Mouse (Mus musculus) urinary bladder, postnatal 14 days (tissue): ENCODE measurements around the gene Tmem51.
"Not testable (repeated sequence)": the region's sequence is repeated elsewhere in the genome, so short reads cannot be mapped to it uniquely, and the experiment has no call there.

Experiments
- DNase-seq: peaks from one replicate; pipeline ENCODE4 v3.0.0; 2021; ENCODE audit warnings: low spot score

Tmem51 gene

DNA sequence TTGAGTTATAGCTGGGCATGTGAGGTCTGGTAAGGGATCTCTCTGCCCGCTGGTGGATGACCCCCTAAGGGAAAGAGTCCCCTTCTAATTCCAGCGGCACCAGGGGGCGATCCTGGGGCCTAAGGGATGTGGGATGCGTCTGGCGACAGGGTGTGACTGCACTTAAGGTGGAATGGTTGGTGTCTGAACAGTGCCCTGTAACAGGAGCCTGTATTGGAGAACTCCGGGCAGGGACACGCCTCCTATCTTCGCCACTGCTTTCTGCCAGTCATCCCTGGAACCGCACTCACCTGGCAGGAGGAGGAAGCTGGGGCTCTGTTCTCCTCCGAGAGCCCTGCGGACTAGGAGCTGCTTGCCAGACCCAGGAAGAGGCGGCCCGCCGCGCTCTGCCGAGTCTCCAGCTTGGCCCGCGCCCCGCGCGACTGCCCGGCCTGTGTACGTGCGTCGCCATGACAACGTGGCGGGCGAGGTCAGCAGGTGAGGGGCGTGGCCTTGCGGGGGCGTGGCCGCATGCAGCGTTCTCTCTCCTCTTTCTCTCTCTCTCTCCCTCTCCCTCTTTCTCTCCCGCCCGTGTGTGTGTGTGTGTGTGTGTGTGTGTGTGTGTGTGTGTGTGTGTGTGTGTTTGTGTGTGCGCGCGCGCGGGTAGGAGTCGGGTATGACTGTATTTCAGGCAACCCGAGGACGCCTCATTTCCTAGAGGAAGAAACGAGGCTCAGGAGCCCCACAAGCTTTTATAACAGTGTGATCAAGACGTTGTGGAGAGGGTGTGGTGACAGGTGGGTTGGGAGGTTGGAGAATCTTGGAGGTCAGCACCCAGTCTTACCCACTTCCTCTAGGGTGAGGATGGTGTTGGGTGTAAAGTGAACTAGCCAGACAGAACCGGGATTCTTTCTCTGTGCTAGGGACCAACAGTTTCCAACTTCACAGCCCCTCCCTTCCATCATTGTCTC is 69.2 kb downstream of the Tmem51 start, which contains the start of gene Fhad1:
Gene Fhad1, minus strand, starts transcription at position 424 of the 950 bp plus-strand sequence.
- DNase-seq = peak; percentile 86

DNA sequence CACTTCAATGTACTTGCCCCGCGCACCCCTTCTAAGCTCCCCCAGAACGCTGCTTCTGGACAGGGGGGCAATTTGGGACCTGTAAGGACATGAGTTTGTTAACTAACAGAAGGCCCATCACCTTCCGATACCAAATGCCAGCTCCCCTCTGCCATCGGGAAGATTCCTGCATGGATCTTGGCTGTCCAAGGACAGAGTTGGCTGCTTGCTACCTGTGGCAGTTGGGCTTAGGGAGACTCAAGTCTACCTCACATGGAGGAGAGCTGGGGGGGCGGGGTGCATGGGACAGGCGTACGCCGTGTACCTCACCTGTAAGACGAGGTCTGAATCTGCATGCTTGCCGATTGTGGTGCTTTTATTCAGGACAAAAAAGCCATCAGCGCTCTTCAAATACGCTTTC is 72.9 kb downstream of the Tmem51 start:
- no peak for DNase-seq

DNA sequence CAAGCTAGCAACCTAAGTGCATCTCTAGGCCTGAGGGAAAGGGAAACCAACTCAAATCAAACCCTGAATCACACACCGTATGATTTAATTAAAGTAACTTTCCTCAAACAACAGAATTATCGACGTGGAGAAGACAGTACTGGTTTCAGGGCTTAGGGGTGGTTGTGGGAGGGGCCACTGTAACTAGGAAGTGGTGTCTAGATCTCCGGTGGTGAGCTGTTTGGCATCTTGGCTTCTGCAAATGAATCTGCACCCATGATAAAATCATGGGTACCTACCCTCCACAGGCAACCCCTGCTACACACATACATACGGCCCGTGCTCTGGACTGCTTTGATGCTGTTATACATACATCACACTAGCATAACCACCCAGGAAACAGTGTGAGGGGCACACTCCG is 73.7 kb downstream of the Tmem51 start:
- no peak for DNase-seq

DNA sequence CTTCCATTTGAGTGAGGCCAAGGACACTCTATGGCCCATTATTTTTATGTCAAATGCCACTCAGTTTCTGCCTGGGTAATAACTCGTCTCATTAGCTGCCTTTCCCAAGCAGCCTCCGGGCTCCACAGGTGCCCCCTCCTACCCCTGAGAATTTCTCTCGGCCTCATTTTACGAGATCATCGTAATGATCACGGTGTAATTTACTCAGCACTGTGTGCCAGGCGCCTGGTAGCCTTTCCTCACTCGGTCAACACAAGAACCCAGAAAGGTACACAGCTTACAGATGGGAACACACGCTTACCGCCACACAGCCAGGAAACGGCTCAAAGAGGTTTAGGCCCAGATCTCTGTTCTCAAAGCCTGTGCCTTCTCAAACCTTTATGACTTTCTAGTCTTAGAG is 75.9 kb downstream of the Tmem51 start:
- no peak for DNase-seq

DNA sequence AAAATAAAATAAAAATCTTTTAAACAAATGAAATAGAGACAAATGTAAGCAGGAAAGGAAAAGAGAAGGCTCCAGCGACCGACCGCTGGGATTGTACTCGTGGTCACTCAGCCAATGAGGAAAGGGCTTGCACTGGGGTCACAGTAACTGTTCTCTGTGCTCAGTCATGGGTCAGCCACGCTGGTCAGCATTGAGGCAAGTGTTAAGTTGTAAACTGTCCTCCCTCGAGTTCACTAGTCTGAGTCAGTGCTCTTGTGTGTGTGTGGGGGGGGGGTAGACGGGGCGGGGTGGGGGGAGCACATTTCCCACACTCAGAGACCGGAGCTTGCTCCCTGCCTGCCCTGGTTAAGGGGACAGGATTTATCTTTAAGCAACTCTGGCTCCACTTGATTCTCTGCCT is 83.5 kb downstream of the Tmem51 start:
- DNase-seq = no peak

DNA sequence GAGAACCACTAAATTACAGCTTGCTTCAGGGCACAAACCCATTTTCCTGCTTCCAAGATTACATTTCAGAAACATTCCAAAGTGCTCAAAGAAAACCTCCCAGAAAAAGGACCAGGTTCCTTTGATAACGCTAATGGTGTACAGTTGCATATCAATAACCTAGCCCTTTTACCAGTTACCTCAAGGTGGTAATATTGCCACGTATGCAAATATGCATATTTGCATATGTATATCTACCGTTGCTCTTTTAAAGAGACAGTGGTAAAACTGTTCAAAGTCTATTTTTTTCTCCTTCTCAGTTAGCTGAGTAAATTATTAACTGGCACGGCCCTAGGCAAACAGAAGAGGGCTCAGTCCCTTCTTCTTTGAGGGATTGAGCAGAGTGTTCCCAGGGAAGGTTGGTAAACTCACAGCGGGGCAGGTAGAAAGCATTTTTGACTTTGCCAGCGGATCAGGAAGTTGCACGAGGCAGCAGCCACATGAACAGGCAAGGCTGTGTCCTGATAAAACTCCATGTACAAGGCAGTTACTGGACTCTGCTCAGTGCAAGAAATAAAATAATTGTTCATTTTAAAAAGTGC is 84.5 kb downstream of the Tmem51 start:
- DNase-seq = peak; percentile 41

DNA sequence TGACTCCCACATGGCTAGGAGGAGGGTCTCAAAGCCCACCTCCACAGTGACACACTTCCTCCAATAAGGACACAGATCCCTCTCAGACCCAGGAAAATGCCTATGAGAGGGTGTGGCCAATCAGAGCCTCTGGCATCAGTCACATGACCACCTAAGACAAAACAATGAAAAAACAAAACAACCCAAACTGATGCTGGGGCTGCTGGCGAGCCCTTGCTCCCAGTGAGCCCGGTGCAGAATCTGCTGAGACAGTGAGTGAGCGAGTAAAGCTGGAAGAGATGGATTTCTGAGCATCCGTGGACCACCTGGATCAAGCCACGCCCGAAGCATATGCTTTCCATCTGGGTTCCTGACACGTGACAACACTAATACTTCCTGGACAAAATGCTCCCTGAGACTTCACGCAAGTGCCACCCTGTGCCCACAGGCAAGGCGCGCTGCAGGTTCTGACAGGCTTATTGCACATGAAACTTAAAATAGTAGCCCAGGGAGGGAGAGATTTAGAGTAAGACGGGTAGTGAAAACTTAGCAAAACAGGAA is 85.8 kb downstream of the Tmem51 start:
- DNase-seq = peak; percentile 70

DNA sequence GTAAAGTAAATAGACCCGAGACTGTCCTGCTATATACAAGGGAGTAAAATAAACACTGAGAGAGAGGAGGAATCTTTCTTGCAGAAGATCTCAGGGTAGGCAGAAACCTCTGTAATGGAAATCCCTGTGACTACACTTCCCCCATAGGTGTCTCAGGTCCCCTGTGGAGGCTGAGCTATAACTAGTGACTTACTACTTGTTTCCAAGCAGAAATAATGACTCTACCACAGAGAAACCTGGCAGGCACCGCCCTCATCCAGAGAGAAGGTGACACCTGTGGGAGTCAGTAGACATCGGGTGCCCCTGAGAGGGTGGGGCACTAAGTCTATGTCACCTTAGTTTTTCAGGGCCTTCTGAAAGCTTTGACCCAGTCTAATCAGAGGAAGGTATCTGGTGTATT is 87.2 kb downstream of the Tmem51 start:
- no peak for DNase-seq

DNA sequence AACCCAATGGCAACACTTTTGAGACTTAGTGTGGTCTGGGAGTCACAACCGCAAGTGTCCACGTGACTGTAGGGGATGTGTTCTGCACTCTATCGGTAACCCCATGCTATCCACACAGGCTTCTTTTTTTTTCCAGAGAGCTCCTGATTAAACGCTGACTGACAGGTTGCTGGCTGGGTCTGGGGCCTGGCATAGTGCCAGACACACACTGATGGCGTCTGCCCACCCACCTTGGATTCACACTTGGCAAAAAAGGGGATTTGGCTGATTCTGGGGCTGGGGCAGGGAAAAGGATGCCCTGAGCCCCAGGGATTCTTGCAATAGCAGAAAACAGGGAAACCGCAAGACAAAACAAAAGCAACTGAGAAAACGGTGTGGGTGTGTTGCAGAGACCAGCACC is 88.0 kb downstream of the Tmem51 start:
- no peak for DNase-seq

DNA sequence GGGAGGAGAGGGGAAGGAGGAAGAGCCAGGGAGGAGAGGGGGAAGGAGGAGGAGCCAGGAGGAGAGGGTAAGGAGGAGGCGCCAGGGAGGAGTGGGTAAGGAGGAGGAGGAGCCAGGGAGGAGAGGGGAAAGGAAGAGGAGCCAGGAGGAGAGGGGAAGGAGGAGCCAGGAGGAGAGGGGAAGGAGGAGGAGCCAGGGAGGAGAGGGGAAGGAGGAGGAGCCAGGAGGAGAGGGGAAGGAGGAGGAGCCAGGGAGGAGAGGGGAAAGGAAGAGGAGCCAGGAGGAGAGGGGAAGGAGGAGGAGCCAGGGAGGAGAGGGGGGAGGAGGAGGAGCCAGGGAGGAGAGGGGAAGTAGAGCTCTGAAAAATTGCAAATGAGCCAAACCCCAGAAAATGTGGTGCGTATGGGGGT is 90.0 kb downstream of the Tmem51 start:
- DNase-seq = not testable (repeated sequence)

DNA sequence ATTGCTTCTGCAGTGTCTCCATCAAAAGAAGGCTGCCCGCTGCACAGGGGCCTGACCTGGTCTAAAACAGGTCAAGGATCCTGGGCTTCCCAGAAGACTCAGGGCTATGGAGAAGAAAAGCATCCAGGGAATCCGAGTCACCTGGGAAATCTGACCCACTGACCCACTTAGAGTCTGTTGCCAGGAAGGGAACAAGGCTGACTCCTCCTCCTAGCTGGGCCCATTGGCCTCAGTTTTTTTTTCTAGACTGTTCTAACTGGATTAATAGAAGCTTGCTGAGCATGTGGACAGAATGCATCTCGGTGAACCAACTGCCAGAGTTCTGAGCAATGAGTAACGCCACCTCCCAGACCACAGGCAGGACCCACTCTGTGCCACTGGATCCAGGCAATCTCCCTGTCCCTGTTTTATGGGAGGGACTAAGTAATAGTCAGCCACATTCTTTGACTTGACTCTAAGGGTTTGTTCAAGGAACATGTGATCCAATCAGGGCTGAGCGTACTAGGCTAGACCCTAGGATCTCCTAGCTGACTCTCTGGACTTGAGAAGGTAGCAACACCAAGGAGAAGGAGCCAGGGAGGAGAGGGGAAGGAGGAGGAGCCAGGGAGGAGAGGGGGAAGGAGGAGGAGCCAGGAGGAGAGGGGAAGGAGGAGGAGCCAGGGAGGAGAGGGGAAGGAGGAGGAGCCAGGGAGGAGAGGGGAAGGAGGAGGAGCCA is 90.6 kb downstream of the Tmem51 start:
- DNase-seq = no peak

DNA sequence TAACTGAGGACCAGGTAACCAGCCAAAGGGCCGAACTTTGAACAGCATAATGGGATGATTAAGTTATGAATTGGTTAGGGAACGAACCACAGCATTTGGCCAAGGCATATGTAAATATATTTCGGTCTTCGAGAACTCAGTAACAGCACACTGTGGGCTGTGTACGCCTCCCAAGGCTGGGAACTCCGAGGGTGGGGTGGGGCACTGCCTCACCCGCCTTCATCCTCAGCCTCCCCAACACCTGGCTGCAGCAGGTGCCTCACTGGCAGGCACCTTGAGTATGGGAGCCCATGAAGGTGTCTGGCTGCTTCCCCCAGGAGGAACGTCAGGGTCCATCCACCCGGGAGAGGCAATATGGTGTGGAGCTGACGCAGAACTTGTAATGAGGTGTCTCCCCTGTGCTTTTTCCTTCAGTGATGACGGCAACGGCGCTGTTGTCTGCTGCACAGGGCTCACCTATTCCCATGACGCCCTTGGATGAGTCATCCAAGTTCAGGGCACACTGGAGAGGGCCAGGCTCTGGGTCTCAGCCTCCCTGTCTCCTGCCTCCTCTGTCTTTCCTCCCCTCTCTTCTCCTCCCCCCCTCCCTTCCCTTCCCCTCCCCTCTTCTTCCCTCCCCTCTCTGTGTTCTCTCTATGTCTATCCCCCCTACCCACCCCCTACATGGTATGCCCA is 91.4 kb downstream of the Tmem51 start:
- no peak for DNase-seq

DNA sequence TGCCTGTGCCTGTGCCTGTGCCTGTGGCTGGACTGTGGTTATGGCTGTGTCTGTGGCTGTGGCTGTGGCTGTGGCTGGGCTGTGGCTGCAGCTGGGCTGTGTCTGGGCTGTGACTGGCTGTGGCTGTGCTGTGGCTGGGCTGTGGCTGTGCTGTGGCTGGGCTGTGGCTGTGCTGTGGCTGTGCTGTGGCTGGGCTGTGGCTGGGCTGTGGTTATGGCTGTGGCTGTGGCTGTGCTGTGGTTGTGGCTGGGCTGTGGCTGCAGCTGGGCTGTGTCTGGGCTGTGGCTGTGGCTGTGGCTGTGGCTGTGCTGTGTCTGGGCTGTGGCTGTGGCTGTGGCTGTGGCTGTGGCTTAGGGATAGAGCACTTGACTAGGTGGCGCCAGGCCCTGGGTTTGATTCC is 95.9 kb downstream of the Tmem51 start:
- no peak for DNase-seq

DNA sequence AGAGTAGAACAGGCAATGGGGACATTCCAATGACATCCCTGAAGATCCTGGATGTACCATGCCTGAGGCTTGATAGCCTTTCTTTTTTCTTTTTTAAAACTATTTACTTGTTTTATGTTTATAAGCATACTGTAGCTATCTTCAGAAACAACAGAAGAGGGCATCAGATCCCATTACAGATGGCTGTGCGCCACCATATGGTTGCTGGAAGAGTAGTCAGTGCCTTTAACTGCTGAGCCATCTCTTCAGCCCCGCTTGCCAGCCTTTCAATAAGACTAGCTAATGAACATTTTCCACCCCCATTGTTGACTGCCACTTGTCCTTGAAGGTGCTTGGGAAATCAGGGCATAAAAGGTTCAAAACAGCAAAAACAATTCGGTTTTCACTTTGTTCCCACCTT is 100.4 kb downstream of the Tmem51 start:
- no peak for DNase-seq

DNA sequence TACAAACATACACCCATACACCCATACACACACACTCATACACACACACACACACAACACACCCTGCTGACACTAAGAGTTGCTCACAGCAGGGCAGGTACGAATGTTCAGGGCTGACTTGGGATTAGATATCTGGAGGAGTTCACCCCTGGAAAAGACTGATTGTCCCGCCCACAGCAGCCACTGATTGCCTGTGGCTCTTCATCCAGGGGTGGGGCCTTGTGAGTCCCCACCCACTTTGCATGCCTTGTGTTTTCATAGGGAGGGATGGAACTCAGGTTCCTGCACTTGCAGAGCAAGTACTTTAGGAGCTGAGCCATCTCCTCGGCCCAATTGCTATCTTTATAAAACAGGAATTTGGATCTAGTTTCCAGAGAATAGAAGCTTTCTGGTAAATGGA is 102.6 kb downstream of the Tmem51 start:
- no peak for DNase-seq
